Mouse (Mus musculus) bone marrow macrophage, adult 2 months (primary cell): Measurements from ENCODE around the gene Galns. TPM values are rescaled to one million over a fixed set of nuclear protein-coding genes. Genes with fewer than 3 reads are reported as not detected.
"Not testable (repeated sequence)": the region's sequence is repeated elsewhere in the genome, so short reads cannot be mapped to it uniquely, and the experiment has no call there.

ENCODE experiments used
- H3K27ac ChIP-seq: 2 replicates; pipeline ENCODE4 v1.5.1; 2012; ENCODE audit warnings: low read depth, low read length; ENCODE audit not compliant: insufficient read depth
- H3K4me1 ChIP-seq: 2 replicates; pipeline ENCODE4 v1.6.1; 2012; ENCODE audit warnings: low read length; ENCODE audit not compliant: control insufficient read depth, insufficient read depth
- H3K4me3 ChIP-seq: 2 replicates; pipeline ENCODE4 v1.5.1; 2012; ENCODE audit warnings: mild to moderate bottlenecking, low read length, moderate library complexity; ENCODE audit not compliant: insufficient read depth
- CTCF ChIP-seq: IDR thresholded peaks from 2 replicates; pipeline ENCODE4 v1.5.1; 2012; ENCODE audit warnings: low read depth, mild to moderate bottlenecking, low read length, moderate library complexity
- POLR2A ChIP-seq: IDR thresholded peaks from 2 replicates; pipeline ENCODE4 v1.6.1; 2012; ENCODE audit warnings: mild to moderate bottlenecking, low read depth, low read length, borderline replicate concordance
- polyA plus RNA-seq: library from polyadenylated mRNA; stranded (reverse); fragments of >200 nt; gene quantifications from 2 replicates; pipeline ENCODE4 v1.2.4, GENCODE M21; 2012; ENCODE audit not compliant: missing spikeins, insufficient read depth, insufficient read length

Gene Galns
- polyA plus RNA-seq, 1 experiment, result 36.7 TPM

GRCm38 (mm10) chr8:122576648-122577022, 34.6 kb downstream of the Galns start, which contains the start of gene Aprt:
Aprt (minus strand) TSS chr8:122576909.
- H3K27ac ChIP-seq, result peak within 1 kb of the TSS; percentile 67
- TF ChIP-seq POLR2A (no peak), CTCF (no peak)
- peaks cover 12% of the 10 kb centered on the region for H3K4me1 ChIP-seq
- peak within 1 kb of the TSS; percentile 73 for H3K4me3 ChIP-seq

- H3K27ac ChIP-seq, result peak overlapping the region; percentile 67
- TF ChIP-seq CTCF (no peak), POLR2A (no peak)
- peaks cover 12% of the 10 kb centered on the region for H3K4me1 ChIP-seq
- H3K4me3 ChIP-seq, result peak overlapping the region; percentile 73
These were observed 35.3 kb downstream of the Galns start for GRCm38 (mm10) chr8:122575735-122576647.

GRCm38 (mm10) chr8:122575286-122575685, 36.0 kb downstream of the Galns start:
- Histone ChIP-seq H3K27ac (peak overlapping the region; percentile 67), H3K4me1 (peaks cover 12% of the 10 kb centered on the region), H3K4me3 (peak overlapping the region; percentile 73)
- TF ChIP-seq CTCF, result no peak
- TF ChIP-seq POLR2A, result no peak

- Histone ChIP-seq H3K4me1 (peaks cover 12% of the 10 kb centered on the region), H3K4me3 (peak overlapping the region; percentile 73), H3K27ac (peak overlapping the region; percentile 67)
- no peak for TF ChIP-seq CTCF
- TF ChIP-seq POLR2A, result no peak
These were observed 36.5 kb downstream of the Galns start for GRCm38 (mm10) chr8:122574667-122575251.

- H3K27ac ChIP-seq, result no peak overlapping the region
- no peak overlapping the region for H3K4me3 ChIP-seq
- no peak for TF ChIP-seq CTCF
- no peak for TF ChIP-seq POLR2A
- H3K4me1 ChIP-seq, result peaks cover 16% of the 10 kb centered on the region
These were observed 37.0 kb downstream of the Galns start for GRCm38 (mm10) chr8:122574264-122574663.

GRCm38 (mm10) chr8:122573577-122573976, 37.7 kb downstream of the Galns start:
- Histone ChIP-seq H3K4me1 (peaks cover 18% of the 10 kb centered on the region), H3K27ac (no peak overlapping the region), H3K4me3 (no peak overlapping the region)
- TF ChIP-seq POLR2A, result no peak
- no peak for TF ChIP-seq CTCF

- peaks cover 18% of the 10 kb centered on the region for H3K4me1 ChIP-seq
- H3K4me3 ChIP-seq, H3K27ac ChIP-seq: not testable (repeated sequence)
These were observed 38.1 kb downstream of the Galns start for GRCm38 (mm10) chr8:122573176-122573575.

- Histone ChIP-seq H3K4me3 (no peak overlapping the region), H3K4me1 (peaks cover 18% of the 10 kb centered on the region), H3K27ac (no peak overlapping the region)
- TF ChIP-seq CTCF (no peak), POLR2A (no peak)
These were observed 38.5 kb downstream of the Galns start for GRCm38 (mm10) chr8:122572751-122573150.

- Histone ChIP-seq H3K27ac (no peak overlapping the region), H3K4me1 (peaks cover 15% of the 10 kb centered on the region), H3K4me3 (no peak overlapping the region)
- TF ChIP-seq POLR2A, result no peak
- TF ChIP-seq CTCF, result no peak
These were observed 39.5 kb downstream of the Galns start for GRCm38 (mm10) chr8:122571750-122572267.

GRCm38 (mm10) chr8:122571153-122571552, 40.1 kb downstream of the Galns start:
- TF ChIP-seq POLR2A (no peak), CTCF (no peak)
- Histone ChIP-seq H3K27ac (no peak overlapping the region), H3K4me3 (no peak overlapping the region), H3K4me1 (peaks cover 21% of the 10 kb centered on the region)
